Mouse (Mus musculus): ENCODE results near the gene Agl.
"Not testable (repeated sequence)": the region's sequence is repeated elsewhere in the genome, so short reads cannot be mapped to it uniquely, and the experiment has no call there.

Agl gene

GRCm38 (mm10) chr3:116816674-116817215 is 8.8 kb upstream of the Agl start:
- DNase-seq (ENCODE audit: low spot score in 2 of 2), result no peak

GRCm38 (mm10) chr3:116815916-116816315 is 8.0 kb upstream of the Agl start:
- no peak for DNase-seq (ENCODE audit: low spot score in 2 of 2)

- no peak for DNase-seq (ENCODE audit: low spot score in 2 of 2)
Measured at GRCm38 (mm10) chr3:116815305-116815797, 7.4 kb upstream of the Agl start.

- DNase-seq (ENCODE audit: low spot score in 2 of 2), result no peak
Measured at GRCm38 (mm10) chr3:116812946-116813345, 5.0 kb upstream of the Agl start.

- DNase-seq (ENCODE audit: low spot score in 2 of 2), result not testable (repeated sequence)
Measured at GRCm38 (mm10) chr3:116810351-116810750, 2.4 kb upstream of the Agl start.

- DNase-seq (ENCODE audit: low spot score in 2 of 2), result no peak
Measured at GRCm38 (mm10) chr3:116809221-116809620, 1.3 kb upstream of the Agl start.

- no peak for DNase-seq (ENCODE audit: low spot score in 2 of 2)
Measured at GRCm38 (mm10) chr3:116808507-116809217, 696 bp upstream of the Agl start.

GRCm38 (mm10) chr3:116805866-116806265 is 2.1 kb downstream of the Agl start:
- no peak for DNase-seq (ENCODE audit: low spot score in 2 of 2)

- DNase-seq (ENCODE audit: low spot score in 2 of 2), result no peak
Measured at GRCm38 (mm10) chr3:116804746-116805285, 3.1 kb downstream of the Agl start.

- no peak for DNase-seq (ENCODE audit: low spot score in 2 of 2)
Measured at GRCm38 (mm10) chr3:116801755-116802154, 6.2 kb downstream of the Agl start.

- DNase-seq (ENCODE audit: low spot score in 2 of 2), result no peak
Measured at GRCm38 (mm10) chr3:116798821-116799510, 9.0 kb downstream of the Agl start.

GRCm38 (mm10) chr3:116788851-116789250 is 19.1 kb downstream of the Agl start:
- no peak for DNase-seq (ENCODE audit: low spot score in 2 of 2)

- no peak for DNase-seq (ENCODE audit: low spot score in 2 of 2)
Measured at GRCm38 (mm10) chr3:116786543-116786942, 21.4 kb downstream of the Agl start.

GRCm38 (mm10) chr3:116785820-116786219 is 22.1 kb downstream of the Agl start:
- DNase-seq (ENCODE audit: low spot score in 2 of 2), result no peak

GRCm38 (mm10) chr3:116784811-116785210 is 23.2 kb downstream of the Agl start:
- no peak for DNase-seq (ENCODE audit: low spot score in 2 of 2)

- no peak for DNase-seq (ENCODE audit: low spot score in 2 of 2)
Measured at GRCm38 (mm10) chr3:116784290-116784689, 23.7 kb downstream of the Agl start.

GRCm38 (mm10) chr3:116776961-116777360 is 31.0 kb downstream of the Agl start:
- no peak for DNase-seq (ENCODE audit: low spot score in 2 of 2)

- no peak for DNase-seq (ENCODE audit: low spot score in 2 of 2)
Measured at GRCm38 (mm10) chr3:116773836-116774235, 34.1 kb downstream of the Agl start.

GRCm38 (mm10) chr3:116771597-116771996 is 36.4 kb downstream of the Agl start:
- peak in 1 of 2 experiments; percentile 13 for DNase-seq (ENCODE audit: low spot score in 2 of 2)

- DNase-seq (ENCODE audit: low spot score in 2 of 2), result not testable (repeated sequence)
Measured at GRCm38 (mm10) chr3:116766963-116767362, 41.0 kb downstream of the Agl start.

- DNase-seq (ENCODE audit: low spot score in 2 of 2), result peak; percentile 16 to 32
Measured at GRCm38 (mm10) chr3:116752818-116753217, 55.1 kb downstream of the Agl start.

- peak; percentile 53 to 59 for DNase-seq (ENCODE audit: low spot score in 2 of 2)
Measured at GRCm38 (mm10) chr3:116751191-116751860, 56.6 kb downstream of the Agl start.
